Mouse (Mus musculus) regulatory T cell (primary cell): ENCODE results near the gene Ctu1.

Experiments used
- in situ Hi-C: fragments of 300-600 bp; cut with MboI, MseI; formaldehyde crosslinking; loops from one replicate; pipeline ENCODE4 v1.15.1; 2025; ENCODE audit warnings: high pct_unique_total_duplicates

Gene Ctu1

DNA sequence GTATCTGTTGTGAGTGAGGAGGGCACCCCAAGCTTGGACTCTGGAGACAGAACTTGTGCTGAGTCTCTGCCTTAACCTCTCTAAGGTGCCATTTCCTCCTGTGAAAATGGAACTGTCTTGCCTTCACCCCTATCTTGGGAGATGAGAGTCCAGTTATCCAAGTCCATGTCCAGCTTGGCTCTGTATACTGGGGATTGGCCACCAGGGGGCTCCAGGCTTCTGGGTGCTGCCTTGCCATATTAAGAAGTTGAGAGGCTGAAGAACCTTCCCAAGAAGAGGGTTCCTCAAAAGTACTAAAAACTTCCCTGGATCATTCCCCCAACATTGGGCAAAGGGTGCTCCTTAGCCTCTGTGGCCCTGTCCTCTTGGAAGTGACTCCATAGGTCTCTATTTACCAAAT, 6.7 kb downstream of the Ctu1 start:
- in situ Hi-C loops = loop anchor here (10.0 kb wide), 2 partner anchors 94 to 566 kb away; partner anchors contain the start of genes 1700028J19Rik and 2410002F23Rik

DNA sequence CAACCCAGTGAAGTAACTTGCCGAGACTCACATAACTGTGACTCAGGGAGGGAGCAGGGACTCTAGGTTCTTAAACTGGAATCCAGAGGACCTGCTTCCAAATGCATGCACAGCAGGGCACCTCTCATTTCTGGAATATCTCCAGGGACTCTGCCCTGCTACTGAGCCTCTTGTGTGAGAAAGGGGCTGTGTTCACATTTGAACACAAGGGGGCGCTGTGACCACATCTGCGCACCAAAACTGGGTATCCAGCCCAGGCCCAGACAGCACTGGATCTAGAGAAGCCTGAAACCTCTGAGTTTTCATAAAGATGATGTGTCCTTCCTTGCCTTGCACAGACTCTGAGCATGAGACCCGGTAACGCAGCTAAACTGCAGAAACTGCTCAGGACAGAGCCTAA, 9.1 kb downstream of the Ctu1 start:
- in situ Hi-C loops = loop anchor here (5.0 kb wide), 1 partner anchor 201 kb away; the partner anchor contains the start of gene Klk4

DNA sequence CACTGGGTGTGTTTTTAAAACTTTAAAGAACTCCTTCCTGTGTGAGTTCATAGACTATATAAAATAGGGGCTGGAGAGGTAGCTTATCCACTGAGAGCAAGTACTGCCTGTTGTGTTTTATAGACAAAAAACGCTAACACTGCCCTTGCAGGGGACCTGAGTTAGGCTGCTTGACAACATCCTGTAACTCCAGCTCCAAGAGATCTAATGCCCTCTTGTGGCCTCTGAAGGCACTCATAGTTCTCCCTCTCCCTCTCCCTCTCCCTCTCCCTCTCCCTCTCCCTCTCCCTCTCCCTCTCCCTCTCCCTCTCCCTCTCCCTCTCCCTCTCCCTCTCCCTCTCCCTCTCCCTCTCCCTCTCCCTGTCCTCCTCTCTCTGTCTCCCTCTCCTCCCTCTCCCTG, 10.7 kb downstream of the Ctu1 start:
- in situ Hi-C loops = loop anchor here (5.0 kb wide), 1 partner anchor 200 kb away; the partner anchor contains the start of gene Klk4

DNA sequence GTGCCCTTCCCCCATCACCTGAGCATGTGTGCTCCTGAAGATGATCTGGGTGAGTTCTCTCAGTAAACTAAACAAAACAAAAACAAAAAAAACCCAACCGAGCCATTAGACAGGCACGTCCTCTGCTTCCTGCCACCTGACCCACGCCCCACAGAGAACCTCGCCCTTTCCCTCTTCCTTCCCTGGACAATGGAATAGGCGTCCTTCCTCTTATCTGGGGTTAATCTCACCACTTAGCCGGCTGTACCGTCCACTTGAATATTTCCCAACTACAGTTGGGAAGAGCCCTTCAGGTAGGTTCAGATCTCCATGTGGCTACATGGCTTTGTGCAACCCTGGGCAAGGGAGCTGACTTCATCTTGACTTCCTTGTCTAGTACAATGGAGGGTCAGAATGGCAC, 13.3 kb downstream of the Ctu1 start:
- in situ Hi-C loops = no loop called here

DNA sequence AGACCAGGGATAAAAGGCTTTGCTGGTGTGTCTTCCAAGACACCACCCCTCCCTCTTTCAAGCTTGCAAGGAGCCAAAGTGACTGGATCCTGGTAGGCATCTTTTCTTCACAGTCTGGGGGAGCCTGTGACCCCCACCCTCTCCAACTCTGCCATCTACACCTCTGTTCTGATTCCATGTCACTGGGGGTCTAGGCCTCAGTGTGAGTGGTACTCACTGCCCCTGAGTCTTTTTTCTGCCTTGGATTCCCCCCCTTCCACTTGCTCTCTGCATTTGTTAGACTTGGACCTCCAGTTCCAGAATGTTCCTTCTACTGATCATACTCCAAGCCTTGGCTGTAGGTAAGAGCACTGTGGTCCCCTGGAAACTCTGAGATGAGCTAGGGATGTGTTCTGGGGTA, 18.3 kb downstream of the Ctu1 start, which contains the start of gene Klk14:
TSS of gene Klk14 (plus strand) at position 301 of the 400 bp plus-strand sequence.
- in situ Hi-C loops = no loop called here

DNA sequence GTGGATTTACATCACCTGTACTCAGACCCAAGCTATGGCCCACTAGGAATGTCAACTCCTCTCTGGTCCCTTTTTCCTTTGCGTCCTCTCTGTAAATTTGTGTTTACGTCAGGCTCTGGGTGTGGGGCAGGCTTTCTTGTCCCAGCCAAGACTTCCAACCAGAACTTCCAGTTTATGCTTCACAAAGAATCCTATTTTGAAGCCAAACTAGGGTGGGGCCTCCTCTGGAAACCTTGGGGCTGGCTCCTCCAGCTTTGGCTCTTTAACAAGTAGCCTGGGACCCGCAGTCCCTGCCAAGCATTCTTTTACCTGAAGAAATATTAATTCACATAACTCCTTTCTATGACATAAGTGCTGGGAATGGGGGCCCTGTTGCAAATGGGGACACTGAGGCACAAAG, 38.2 kb downstream of the Ctu1 start:
- in situ Hi-C loops = no loop called here

DNA sequence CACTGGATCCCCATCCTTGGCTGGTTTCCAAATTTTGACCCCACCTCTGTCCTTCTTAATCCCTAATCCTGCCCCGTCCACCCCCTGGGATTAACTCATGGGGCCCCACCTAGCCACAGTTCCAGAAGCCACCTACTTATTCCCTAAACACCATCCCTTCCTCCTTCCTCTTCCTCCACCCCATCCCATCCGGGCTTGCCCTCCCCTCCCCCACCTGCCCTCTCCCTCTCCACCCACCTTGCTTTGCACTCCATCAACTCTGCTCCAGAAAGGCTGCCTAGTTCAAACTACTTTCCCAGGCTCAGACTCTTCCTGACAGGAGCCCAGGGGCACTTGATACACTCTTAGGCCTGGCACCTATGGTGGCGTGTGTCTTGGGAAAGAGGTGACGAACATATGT, 40.5 kb downstream of the Ctu1 start, which contains the start of gene Klk13:
TSS of gene Klk13 (plus strand) at position 301 of the 400 bp plus-strand sequence.
- in situ Hi-C loops = no loop called here

DNA sequence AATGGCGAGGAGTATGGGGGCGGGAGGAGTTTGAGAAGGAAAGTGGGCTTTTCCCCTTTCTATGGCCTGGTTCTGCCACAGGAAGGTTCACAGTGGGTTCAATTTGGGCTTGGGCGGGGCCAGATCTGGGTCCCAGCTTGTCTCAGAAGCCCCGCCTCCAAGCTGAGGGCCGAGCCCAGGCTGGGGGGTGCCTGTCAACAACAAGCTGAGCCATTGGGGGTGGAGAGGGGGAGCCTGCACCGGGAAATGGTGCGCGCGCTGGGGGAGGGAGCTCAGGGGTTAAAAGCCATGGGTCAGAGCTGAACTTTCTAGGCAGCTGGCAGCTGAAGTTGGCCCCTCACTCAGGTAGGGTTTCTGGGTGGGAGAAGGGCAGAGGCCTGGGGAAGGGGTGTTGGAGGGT, 41.1 kb downstream of the Ctu1 start:
- in situ Hi-C loops = no loop called here

DNA sequence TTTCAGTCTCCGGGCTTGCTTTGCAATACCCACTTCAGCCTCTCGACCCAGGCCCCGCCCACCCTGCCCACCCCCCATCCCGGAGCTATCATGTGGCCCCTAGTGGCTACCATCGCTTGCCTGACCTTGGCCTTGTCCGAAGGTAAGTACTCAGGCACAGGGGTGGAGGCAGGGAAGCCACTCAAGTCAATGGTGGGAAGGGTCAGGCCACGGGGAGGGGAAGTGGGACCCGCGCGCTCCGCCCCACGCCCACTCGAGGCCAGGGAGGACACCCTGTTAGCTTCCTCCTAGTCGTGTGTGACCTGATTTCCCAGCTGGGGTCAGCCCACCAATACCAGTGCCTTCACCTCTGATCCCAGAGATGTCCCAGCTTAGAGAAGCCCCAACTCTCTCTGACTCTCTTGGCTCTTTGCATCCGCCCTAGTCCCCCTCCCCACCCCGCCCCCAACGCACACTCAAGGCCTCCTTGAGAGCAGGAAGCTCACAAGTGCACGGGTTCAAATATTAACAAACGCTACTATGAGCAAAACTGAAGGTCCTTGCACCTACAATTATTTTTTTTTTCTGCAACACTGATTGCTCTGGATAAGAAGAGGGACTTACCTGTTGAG, 42.0 kb downstream of the Ctu1 start:
- in situ Hi-C loops = no loop called here
